Mouse (Mus musculus) C2C12 (cell line): ENCODE measurements around the gene Timm23. TPM values are rescaled to one million over a fixed set of nuclear protein-coding genes. Genes with fewer than 3 reads are reported as not detected.
"Not testable (repeated sequence)": the region's sequence is repeated elsewhere in the genome, so short reads cannot be mapped to it uniquely, and the experiment has no call there.

Experiments
- H3K27me3 ChIP-seq: one replicate; pipeline ENCODE4 v1.6.1; 2011; ENCODE audit not compliant: control insufficient read depth, insufficient read depth, insufficient read length
- H3K36me3 ChIP-seq: one replicate; pipeline ENCODE4 v1.6.1; 2011; ENCODE audit not compliant: control insufficient read depth, insufficient read depth
- H3K4me3 ChIP-seq: one replicate; pipeline ENCODE4 v1.5.1; 2011; ENCODE audit warnings: mild to moderate bottlenecking, control low read depth; ENCODE audit not compliant: poor library complexity, insufficient read depth, severe bottlenecking
- H3K79me2 ChIP-seq: one replicate; pipeline ENCODE4 v1.6.1; 2011; ENCODE audit not compliant: control insufficient read depth, insufficient read depth
- H3K79me3 ChIP-seq: one replicate; pipeline ENCODE4 v1.6.1; 2011; ENCODE audit warnings: low read depth, control low read depth
- H3ac ChIP-seq: one replicate; pipeline ENCODE3; 2011; ENCODE audit warnings: low read depth; ENCODE audit not compliant: control insufficient read depth, insufficient read length
- CEBPB ChIP-seq: IDR thresholded peaks from one replicate; pipeline ENCODE4 v1.6.1; 2011; ENCODE audit warnings: low read depth, mild to moderate bottlenecking, control low read depth, moderate library complexity
- CTCF ChIP-seq: IDR thresholded peaks from one replicate; pipeline ENCODE4 v1.5.1; 2011; ENCODE audit not compliant: control insufficient read depth, insufficient read depth, insufficient read length
- FOSL1 ChIP-seq: IDR thresholded peaks from one replicate; pipeline ENCODE4 v1.8.0; 2011; ENCODE audit warnings: mild to moderate bottlenecking, low read length; ENCODE audit not compliant: poor library complexity, insufficient read depth, severe bottlenecking
- MAX ChIP-seq: IDR thresholded peaks from one replicate; pipeline ENCODE4 v1.6.1; 2011; ENCODE audit warnings: mild to moderate bottlenecking, control low read depth
- MYOD1 ChIP-seq: IDR thresholded peaks from one replicate; pipeline ENCODE4 v1.6.1; 2011; ENCODE audit warnings: low read depth; ENCODE audit not compliant: control insufficient read depth, insufficient read length
- MYOG ChIP-seq: IDR thresholded peaks from one replicate; pipeline ENCODE4 v1.6.1; 2011; ENCODE audit not compliant: control insufficient read depth, insufficient read length; ENCODE audit errors: extremely low read depth
- USF1 ChIP-seq: IDR thresholded peaks from one replicate; pipeline ENCODE4 v1.6.1; 2011; ENCODE audit warnings: low read depth, mild to moderate bottlenecking, control low read depth, moderate library complexity
- polyA plus RNA-seq: library from polyadenylated mRNA; unstranded; fragments of >200 nt; fragmentation: generic; extraction: Trizol; gene quantifications from one replicate; pipeline ENCODE4 v1.2.1, GENCODE M21; 2012; ENCODE audit warnings: missing spikeins

Gene Timm23
- polyA plus RNA-seq, 1 experiment: 300 TPM

DNA sequence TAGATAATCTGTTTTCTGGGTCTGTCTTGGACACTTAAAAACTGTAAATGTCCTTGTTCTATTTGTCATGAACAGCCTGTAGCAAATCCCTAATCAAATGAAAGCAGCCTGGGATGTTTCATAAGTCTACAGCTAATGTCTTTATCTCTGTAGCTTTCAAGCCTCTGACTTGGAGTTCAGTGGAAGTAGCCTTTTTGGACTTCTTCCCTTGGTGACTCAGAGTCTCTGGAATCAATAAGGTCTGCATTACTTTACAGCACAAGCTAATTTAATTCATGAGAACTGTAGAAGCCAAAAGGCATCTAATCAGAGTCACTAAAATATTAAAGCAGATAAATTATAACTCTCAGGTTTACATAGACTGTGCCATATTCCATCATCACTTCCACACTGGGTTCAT lies 24.9 kb upstream of the Timm23 start:
- Histone ChIP-seq H3ac (no peak overlapping the region), H3K4me3 (no peak overlapping the region), H3K36me3 (peaks cover 11% of the 10 kb centered on the region), H3K27me3 (no peaks in the 10 kb centered on the region), H3K79me3 (no peaks in the 10 kb centered on the region), H3K79me2 (no peaks in the 10 kb centered on the region)
- TF ChIP-seq MAX (no peak), MYOG (no peak), FOSL1 (no peak), CEBPB (no peak), CTCF (no peak), MYOD1 (no peak), USF1 (no peak)

- Histone ChIP-seq H3K36me3 (peaks cover 33% of the 10 kb centered on the region), H3K79me3 (peaks cover 78% of the 10 kb centered on the region), H3K79me2 (peaks cover 99% of the 10 kb centered on the region), H3ac (peak overlapping the region; percentile 33), H3K4me3 (peak overlapping the region; percentile 74), H3K27me3 (no peaks in the 10 kb centered on the region)
- TF ChIP-seq FOSL1 (no peak), CTCF (no peak)
These were observed 344 bp downstream of the Timm23 start for GRCm38 (mm10) chr14:32201354-32201753.

- H3ac ChIP-seq, H3K4me3 ChIP-seq, H3K27me3 ChIP-seq: not testable (repeated sequence)
- Histone ChIP-seq H3K79me2 (peaks cover 99% of the 10 kb centered on the region), H3K79me3 (peaks cover 31% of the 10 kb centered on the region), H3K36me3 (peaks cover 89% of the 10 kb centered on the region)
These were observed 8.1 kb downstream of the Timm23 start for GRCm38 (mm10) chr14:32193557-32193956.

DNA sequence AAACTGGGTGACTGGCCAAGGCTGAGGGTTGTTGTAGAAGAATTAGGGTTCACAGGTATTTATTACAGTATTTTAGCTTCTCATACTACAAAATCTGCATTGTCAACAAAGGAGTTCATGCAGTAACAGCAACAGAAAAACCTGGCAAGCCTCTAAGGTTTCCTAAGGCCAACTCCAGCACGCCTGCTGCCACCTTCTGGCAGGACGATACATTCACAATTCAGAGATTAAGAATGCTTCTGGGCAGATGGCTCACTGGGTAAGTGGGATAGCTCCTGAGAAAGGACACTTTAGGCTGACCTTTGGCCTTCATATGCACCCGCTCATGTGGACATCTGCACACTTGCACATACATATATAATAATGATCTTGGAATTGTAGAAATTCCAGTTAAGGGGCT lies 9.3 kb downstream of the Timm23 start:
- H3K4me3 ChIP-seq: no peak overlapping the region
- TF ChIP-seq CEBPB (no peak), CTCF (peak; percentile 35)
- H3K79me3 ChIP-seq: peaks cover 25% of the 10 kb centered on the region
- peaks cover 88% of the 10 kb centered on the region for H3K79me2 ChIP-seq
- H3K27me3 ChIP-seq: no peaks in the 10 kb centered on the region
- H3ac ChIP-seq: no peak overlapping the region
- H3K36me3 ChIP-seq: peaks cover 88% of the 10 kb centered on the region

- H3K79me3 ChIP-seq: peaks cover 22% of the 10 kb centered on the region
- H3K4me3 ChIP-seq: no peak overlapping the region
- peaks cover 84% of the 10 kb centered on the region for H3K79me2 ChIP-seq
- no peaks in the 10 kb centered on the region for H3K27me3 ChIP-seq
- no peak overlapping the region for H3ac ChIP-seq
- H3K36me3 ChIP-seq: peaks cover 88% of the 10 kb centered on the region
- TF ChIP-seq CTCF (no peak), MAX (no peak), FOSL1 (no peak), CEBPB (no peak), MYOG (no peak), MYOD1 (no peak)
These were observed 9.8 kb downstream of the Timm23 start for GRCm38 (mm10) chr14:32191926-32192325.

DNA sequence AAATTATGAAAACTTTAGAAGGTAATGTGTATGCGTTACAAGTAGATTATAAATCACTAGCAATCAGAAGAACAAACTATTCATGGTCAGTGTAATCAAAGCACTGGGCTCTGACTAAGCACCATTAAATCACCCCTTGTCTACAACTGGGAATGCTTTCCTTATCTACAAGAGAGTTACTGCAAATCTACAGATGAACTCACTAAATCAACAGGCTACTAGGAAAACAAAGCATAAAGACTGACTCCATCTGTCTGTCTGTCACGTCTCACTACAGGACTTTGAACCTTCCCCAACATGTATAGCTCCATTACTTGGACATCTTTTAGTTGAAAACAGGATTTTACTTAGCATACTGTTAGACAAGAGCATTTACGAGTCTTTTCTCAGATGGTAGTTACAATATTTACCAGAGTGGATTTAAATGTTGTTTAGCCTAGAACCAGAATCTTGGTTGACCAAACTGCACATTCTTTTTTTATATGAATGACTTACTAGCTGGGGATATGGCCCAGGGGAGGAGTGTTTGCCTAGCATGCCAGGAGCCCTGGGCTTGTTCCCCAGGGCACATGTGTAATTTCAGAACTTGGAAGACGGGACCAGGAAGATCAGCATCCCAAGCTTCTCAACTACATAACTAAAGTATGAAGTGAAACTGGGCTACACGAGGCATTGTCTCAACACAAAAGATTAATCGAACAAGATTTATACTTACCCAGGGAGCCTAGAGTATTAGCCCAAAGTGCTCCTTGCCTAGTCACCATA lies 10.9 kb downstream of the Timm23 start:
- Histone ChIP-seq H3K27me3 (no peaks in the 10 kb centered on the region), H3ac (no peak overlapping the region), H3K4me3 (no peak overlapping the region), H3K79me3 (peaks cover 20% of the 10 kb centered on the region), H3K36me3 (peaks cover 93% of the 10 kb centered on the region), H3K79me2 (peaks cover 77% of the 10 kb centered on the region)
- TF ChIP-seq CTCF: no peak
- no peak for TF ChIP-seq MAX
- no peak for TF ChIP-seq CEBPB
- TF ChIP-seq MYOD1: no peak
- no peak for TF ChIP-seq FOSL1
- TF ChIP-seq MYOG: no peak
- no peak for TF ChIP-seq USF1
